In the genomic region with DNA sequence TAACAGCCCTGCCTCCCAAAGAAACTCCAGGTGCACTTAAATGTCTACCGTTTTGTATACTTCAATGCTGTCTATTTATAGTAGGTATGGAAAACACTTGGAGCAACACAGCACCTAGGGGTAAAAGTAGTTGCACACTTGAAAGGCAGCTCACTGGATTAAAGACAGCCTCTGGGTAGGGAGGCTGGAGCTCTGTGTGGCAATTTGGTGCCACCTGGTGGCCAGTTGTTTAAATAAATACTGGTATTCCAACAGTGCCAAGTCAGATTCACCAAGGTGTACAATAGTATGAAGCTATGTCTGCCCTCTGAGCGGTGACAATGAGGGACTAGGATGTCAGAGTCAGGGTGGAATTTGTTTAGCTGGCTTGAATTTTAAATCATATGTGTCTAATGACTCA, we compare ENCODE assay signal across 9 mouse cellular contexts. TPM values are rescaled to one million over a fixed set of nuclear protein-coding genes. Genes with fewer than 3 reads are reported as not detected.
DNase-seq lines count a peak whose midpoint lies in the region; ATAC-seq and TF ChIP-seq lines count a peak whose summit lies in the region.
"Had no signal": no experiment of that assay in that cellular context is flagged by ENCODE, and none has a peak within 500 bp of the region (broad histone marks: within the 10 kb centered on the region; RNA-seq: fewer than 3 reads in every experiment).

No protein-coding gene starts in this region.

- no peaks in the 10 kb centered on the region for H3K9me3 ChIP-seq in ES-Bruce4 (replicated peaks; ENCODE audit: control insufficient read depth, insufficient read depth, low read length, poor library complexity, severe bottlenecking)
- no peaks in the 10 kb centered on the region for H3K9me3 ChIP-seq in lung, embryonic 16.5 days (ENCODE audit: control insufficient read depth, low read length)
- H3K9me3 ChIP-seq: heart, embryonic 13.5 days had no signal

- DNase-seq in c-Kit-negative CD71-positive TER-119-positive erythroid progenitor cells, embryonic 14.5 days (ENCODE audit: low read depth, low spot score), result peak; percentile 42
- DNase-seq in heart, postnatal 36 days, result peak; percentile 82 to 84
- DNase-seq in kidney, postnatal 4 days, result peak; percentile 85 to 87
- DNase-seq in retina, adult 2 months (ENCODE audit: low read depth, low spot score), result peak; percentile 74
- DNase-seq in thymus, postnatal 14 days, result peak; percentile 81

- TF ChIP-seq CTCF in ES-Bruce4 (IDR thresholded peaks at IDR 0.05; ENCODE audit: low read depth, low read length), result peak; percentile 75

- H3K27me3 ChIP-seq in ES-Bruce4 (ENCODE audit: control insufficient read depth, insufficient read depth, low read length, poor library complexity, severe bottlenecking), result no peaks in the 10 kb centered on the region
- H3K27me3 ChIP-seq in lung, embryonic 16.5 days (ENCODE audit: control insufficient read depth, insufficient read depth, low read depth, low read length), result no peaks in the 10 kb centered on the region
- H3K27me3 ChIP-seq: heart, embryonic 13.5 days had no signal

- no peaks in the 10 kb centered on the region for H3K36me3 ChIP-seq in ES-Bruce4 (ENCODE audit: control insufficient read depth, insufficient read depth, low read length, poor library complexity, severe bottlenecking)
- no peaks in the 10 kb centered on the region for H3K36me3 ChIP-seq in lung, embryonic 16.5 days (ENCODE audit: control insufficient read depth, insufficient read depth, low read length)
- H3K36me3 ChIP-seq: heart, embryonic 13.5 days had no signal

- H3K4me2 ChIP-seq in lung, embryonic 16.5 days (ENCODE audit: low read depth, low read length), result no peak overlapping the region
- H3K4me2 ChIP-seq: heart, embryonic 13.5 days had no signal

- H3K4me3 ChIP-seq in ES-Bruce4 (ENCODE audit: low read depth, low read length), result no peak overlapping the region
- no peak overlapping the region for H3K4me3 ChIP-seq in lung, embryonic 16.5 days (ENCODE audit: low read length)
- H3K4me3 ChIP-seq: heart, embryonic 13.5 days had no signal

- intact Hi-C loops in heart, postnatal 36 days (cut with DNase I), result loop anchor here (1.0 to 10.0 kb wide), 4 partner anchors 32 to 364 kb away; a partner anchor contains a TSS

- no peak for TF ChIP-seq EP300 in ES-Bruce4 (IDR thresholded peaks at IDR 0.05; ENCODE audit: insufficient read depth, low read depth, low read length)

- TF ChIP-seq POLR2A in ES-Bruce4 (IDR thresholded peaks at IDR 0.05; ENCODE audit: insufficient read depth, low read length), result no peak

- no peak overlapping the region for H3K27ac ChIP-seq in ES-Bruce4 (ENCODE audit: insufficient read depth, low read length)
- H3K27ac ChIP-seq in lung, embryonic 16.5 days (ENCODE audit: low read length), result no peak overlapping the region
- H3K27ac ChIP-seq: heart, embryonic 13.5 days had no signal

- peak; percentile 58 for ATAC-seq in erythroid progenitor cell, adult 5-6 weeks (replicated peaks; ENCODE audit: low FRiP score, poor library complexity, severe bottlenecking)
- ATAC-seq in lung, embryonic 16.5 days (ENCODE audit: low read depth), result peak; percentile 66

- H3K4me1 ChIP-seq in ES-Bruce4 (ENCODE audit: control insufficient read depth, insufficient read depth, low read length), result no peaks in the 10 kb centered on the region
- H3K4me1 ChIP-seq in lung, embryonic 16.5 days (replicated peaks; ENCODE audit: control insufficient read depth, insufficient read depth, low read length), result 0 out of 2 replicates have a peak, but pooled peaks cover 4% of the 10 kb centered on the region

- WGBS in lung, embryonic 16.5 days, result 17% methylated on average over 2 of the region's 2 CpGs

- H3K9ac ChIP-seq in ES-Bruce4 (ENCODE audit: low read depth, poor library complexity, severe bottlenecking), result no peak overlapping the region
- H3K9ac ChIP-seq in lung, embryonic 16.5 days (ENCODE audit: low read length), result no peak overlapping the region
- H3K9ac ChIP-seq: heart, embryonic 13.5 days had no signal

RNA-seq across cellular contexts. Expression of a gene that starts 22.2 kb away (rescaled TPM):
- 16.5 and 17.0 TPM in 2 replicates for polyA plus RNA-seq in ES-Bruce4 (2011; ENCODE audit: insufficient read depth, insufficient read length, low read depth, missing spikeins)
- 1.4 TPM in 1 of 2 replicates, not detected in the other for total RNA-seq in erythroid progenitor cell, adult 5-6 weeks (2015; ENCODE audit: low replicate concordance)
- total RNA-seq in erythroid progenitor cell, adult 5-6 weeks (2017; ENCODE audit: low replicate concordance), result not detected in 2 replicates
- 1 to 10 TPM; 4.8 to 5.6 TPM for total RNA-seq in heart, postnatal 36 days (2021)
- polyA plus RNA-seq in lung, embryonic 16.5 days (2015; fragmentation: Nextera tagmentation; extraction: Ambion mirVana), result 5.2 and 5.3 TPM in 2 replicates
